Mouse (Mus musculus) ES-Bruce4 (cell line): ENCODE measurements around the gene Mical2. TPM values are rescaled to one million over a fixed set of nuclear protein-coding genes. Genes with fewer than 3 reads are reported as not detected.

Experiments
- H3K27ac ChIP-seq: 2 replicates; pipeline ENCODE4 v1.5.1; 2012; ENCODE audit warnings: low read length, inconsistent platforms; ENCODE audit not compliant: insufficient read depth
- H3K27me3 ChIP-seq: 2 replicates; pipeline ENCODE4 v1.6.1; 2012; ENCODE audit warnings: mild to moderate bottlenecking, low read length, inconsistent platforms; ENCODE audit not compliant: control insufficient read depth, poor library complexity, insufficient read depth, severe bottlenecking
- H3K36me3 ChIP-seq: 2 replicates; pipeline ENCODE4 v1.6.1; 2012; ENCODE audit warnings: inconsistent platforms, mild to moderate bottlenecking, low read length, moderate library complexity; ENCODE audit not compliant: control insufficient read depth, poor library complexity, insufficient read depth, severe bottlenecking
- H3K4me1 ChIP-seq: one replicate; pipeline ENCODE4 v1.8.1; 2011; ENCODE audit warnings: low read length; ENCODE audit not compliant: control insufficient read depth, insufficient read depth
- H3K4me3 ChIP-seq: 2 replicates; pipeline ENCODE4 v1.5.1; 2011; ENCODE audit warnings: low read depth, mild to moderate bottlenecking, low read length
- H3K9ac ChIP-seq: 2 replicates; pipeline ENCODE4 v1.6.1; 2012; ENCODE audit warnings: low read depth, mild to moderate bottlenecking, inconsistent platforms; ENCODE audit not compliant: poor library complexity, severe bottlenecking
- H3K9me3 ChIP-seq: replicated peaks from 2 replicates; pipeline ENCODE4 v1.6.1; 2012; ENCODE audit warnings: mild to moderate bottlenecking, low read length, inconsistent platforms; ENCODE audit not compliant: control insufficient read depth, poor library complexity, insufficient read depth, severe bottlenecking
- CTCF ChIP-seq: IDR thresholded peaks from one replicate; pipeline ENCODE4 v1.8.1; 2011; ENCODE audit warnings: low read depth, low read length
- EP300 ChIP-seq: IDR thresholded peaks from 2 replicates; pipeline ENCODE4 v1.6.1; 2011; ENCODE audit warnings: low read depth, low read length; ENCODE audit not compliant: insufficient read depth
- POLR2A ChIP-seq: IDR thresholded peaks from one replicate; pipeline ENCODE4 v1.8.1; 2011; ENCODE audit warnings: low read length; ENCODE audit not compliant: insufficient read depth
- polyA plus RNA-seq: library from polyadenylated mRNA; stranded (reverse); fragments of >200 nt; gene quantifications from 2 replicates; pipeline ENCODE4 v1.2.4, GENCODE M21; 2011; ENCODE audit warnings: low read depth; ENCODE audit not compliant: missing spikeins, insufficient read depth, insufficient read length

Mical2 gene
- polyA plus RNA-seq, 1 experiment: 2.4 TPM

- H3K9me3 ChIP-seq: no peaks in the 10 kb centered on the region
- H3K36me3 ChIP-seq: no peaks in the 10 kb centered on the region
- TF ChIP-seq POLR2A (no peak), EP300 (no peak), CTCF (no peak)
- no peaks in the 10 kb centered on the region for H3K4me1 ChIP-seq
- no peak overlapping the region for H3K4me3 ChIP-seq
- no peak overlapping the region for H3K27ac ChIP-seq
- H3K27me3 ChIP-seq: no peaks in the 10 kb centered on the region
- H3K9ac ChIP-seq: no peak overlapping the region
Measured at GRCm38 (mm10) chr7:112336213-112336631, 110.6 kb downstream of the Mical2 start.

GRCm38 (mm10) chr7:112336769-112337168, 111.1 kb downstream of the Mical2 start:
- H3K4me1 ChIP-seq: no peaks in the 10 kb centered on the region
- H3K9me3 ChIP-seq: no peaks in the 10 kb centered on the region
- no peak overlapping the region for H3K4me3 ChIP-seq
- TF ChIP-seq POLR2A (no peak), CTCF (no peak), EP300 (no peak)
- H3K27ac ChIP-seq: no peak overlapping the region
- no peaks in the 10 kb centered on the region for H3K36me3 ChIP-seq
- H3K9ac ChIP-seq: no peak overlapping the region
- no peaks in the 10 kb centered on the region for H3K27me3 ChIP-seq

GRCm38 (mm10) chr7:112337736-112338135, 112.1 kb downstream of the Mical2 start:
- Histone ChIP-seq H3K36me3 (no peaks in the 10 kb centered on the region), H3K27me3 (no peaks in the 10 kb centered on the region), H3K4me3 (no peak overlapping the region), H3K27ac (no peak overlapping the region), H3K9ac (no peak overlapping the region), H3K4me1 (no peaks in the 10 kb centered on the region), H3K9me3 (no peaks in the 10 kb centered on the region)
- TF ChIP-seq CTCF: no peak
- TF ChIP-seq POLR2A: no peak
- TF ChIP-seq EP300: no peak

GRCm38 (mm10) chr7:112341052-112341451, 115.4 kb downstream of the Mical2 start:
- H3K27me3 ChIP-seq: no peaks in the 10 kb centered on the region
- H3K9ac ChIP-seq: no peak overlapping the region
- no peaks in the 10 kb centered on the region for H3K36me3 ChIP-seq
- H3K4me3 ChIP-seq: no peak overlapping the region
- no peaks in the 10 kb centered on the region for H3K4me1 ChIP-seq
- no peaks in the 10 kb centered on the region for H3K9me3 ChIP-seq
- no peak overlapping the region for H3K27ac ChIP-seq
- no peak for TF ChIP-seq CTCF
- no peak for TF ChIP-seq POLR2A
- no peak for TF ChIP-seq EP300

DNA sequence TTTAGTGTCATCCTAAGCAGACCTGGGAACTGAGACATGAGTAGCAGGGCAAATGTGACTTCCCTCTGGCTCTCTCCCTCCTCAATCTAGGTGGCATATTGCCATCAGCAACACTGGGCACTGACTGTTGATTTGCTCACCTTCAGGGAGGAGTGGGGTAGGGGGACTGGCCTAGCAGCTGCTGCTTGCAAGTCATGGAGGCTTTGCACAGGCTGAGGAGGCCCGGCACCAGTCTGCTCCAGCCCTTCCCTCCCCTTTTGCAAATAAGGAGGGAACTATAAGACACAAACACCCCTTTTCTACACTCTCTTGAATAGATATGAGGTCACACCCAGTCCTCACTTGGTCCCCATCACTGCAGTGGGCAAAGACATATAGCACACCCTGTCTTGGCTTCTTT, 120.0 kb downstream of the Mical2 start:
- Histone ChIP-seq H3K9ac (no peak overlapping the region), H3K27ac (no peak overlapping the region), H3K9me3 (peaks cover 8% of the 10 kb centered on the region; the same call in 1 of the 2 replicates), H3K36me3 (no peaks in the 10 kb centered on the region), H3K4me3 (no peak overlapping the region), H3K4me1 (no peaks in the 10 kb centered on the region), H3K27me3 (0 out of 2 replicates have a peak, but pooled peaks cover 1% of the 10 kb centered on the region)
- TF ChIP-seq POLR2A: no peak
- no peak for TF ChIP-seq EP300

GRCm38 (mm10) chr7:112351541-112351940, 125.9 kb downstream of the Mical2 start:
- Histone ChIP-seq H3K36me3 (no peaks in the 10 kb centered on the region), H3K9me3 (peaks cover 10% of the 10 kb centered on the region; the same call in 1 of the 2 replicates), H3K27me3 (0 out of 2 replicates have a peak, but pooled peaks cover under 1% of the 10 kb centered on the region), H3K27ac (no peak overlapping the region), H3K9ac (no peak overlapping the region), H3K4me1 (no peaks in the 10 kb centered on the region), H3K4me3 (no peak overlapping the region)
- TF ChIP-seq POLR2A: no peak
- TF ChIP-seq EP300: no peak
- no peak for TF ChIP-seq CTCF
